Mouse (Mus musculus): ENCODE measurements around the gene Dnm3.

DNA sequence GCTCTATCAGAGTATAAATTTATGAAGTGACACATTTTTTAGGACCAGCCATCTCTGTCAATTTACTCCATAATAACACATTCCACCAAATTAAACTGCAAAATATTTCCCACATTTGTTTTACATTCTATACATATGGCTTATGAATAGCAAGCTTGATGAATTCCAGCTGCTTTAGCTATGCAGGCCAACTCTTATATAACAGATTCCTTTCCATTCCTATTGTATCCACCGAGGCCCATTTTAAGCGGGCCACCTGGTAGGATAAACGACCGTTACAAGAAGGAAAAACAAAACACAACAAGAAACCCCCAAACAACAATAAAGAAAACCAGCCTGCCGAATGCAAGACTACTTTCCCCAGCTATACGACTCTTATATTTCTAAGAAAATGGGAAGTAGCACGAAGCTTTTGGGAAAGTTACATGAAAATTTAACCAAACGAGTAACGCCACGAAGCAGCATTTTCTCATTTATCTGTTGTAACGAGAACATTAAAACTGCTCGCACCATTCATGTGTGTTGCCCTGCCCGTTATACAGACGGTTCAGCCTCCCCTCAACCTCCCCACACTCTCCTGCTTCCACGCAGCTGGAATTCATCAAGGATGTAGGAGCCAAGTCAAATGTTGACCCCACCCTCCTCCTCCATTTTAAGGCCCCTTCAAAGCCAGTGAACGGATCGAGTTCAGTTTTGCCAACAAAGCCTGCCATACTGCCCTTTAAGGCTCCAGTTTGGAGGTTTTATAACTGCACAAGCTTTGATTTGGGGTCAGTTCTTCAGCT lies 403.0 kb downstream of the Dnm3 start:
- TF ChIP-seq CTCF (IDR thresholded peaks at IDR 0.05; ENCODE audit: borderline replicate concordance, extremely low read depth, insufficient read depth, insufficient read length) (no peak), POLR2A (IDR thresholded peaks at IDR 0.05; ENCODE audit: borderline replicate concordance, extremely low read depth, insufficient read depth, insufficient read length, poor library complexity, severe bottlenecking) (no peak)
